ENCODE assay signal across 24 mouse cellular contexts in the genomic region with DNA sequence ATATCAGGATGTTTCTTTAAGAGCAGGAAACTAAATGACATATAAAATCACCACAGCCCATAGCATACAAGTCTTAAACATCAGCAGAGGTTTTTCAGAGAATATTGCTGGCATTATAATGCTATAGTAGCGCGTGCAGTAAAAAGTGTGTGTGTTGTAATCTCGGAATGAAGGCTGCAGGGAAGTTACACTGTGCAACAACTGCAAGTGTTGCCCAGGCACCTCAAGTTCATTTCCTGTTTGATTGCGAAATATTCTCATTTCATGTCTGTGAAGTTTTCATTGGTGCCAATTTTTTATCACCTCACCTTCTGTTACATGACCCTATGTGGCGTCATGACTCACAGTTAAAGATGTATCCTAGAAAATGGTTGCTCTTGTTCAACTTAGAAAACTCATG. TPM values are rescaled to one million over a fixed set of nuclear protein-coding genes. Genes with fewer than 3 reads are reported as not detected.
"Had no signal": no experiment of that assay in that cellular context is flagged by ENCODE, and none has a peak within 500 bp of the region (broad histone marks: within the 10 kb centered on the region; RNA-seq: fewer than 3 reads in every experiment).

No protein-coding gene starts in this region.

- H3K4me2 ChIP-seq: liver, embryonic 13.5 days; liver, embryonic 15.5 days; lung, embryonic 14.5 days; midbrain, embryonic 11.5 days; midbrain, embryonic 13.5 days; midbrain, embryonic 15.5 days; neural tube, embryonic 12.5 days; stomach, embryonic 15.5 days had no signal

- DNase-seq: liver, embryonic 13.5 days; liver, postnatal 0 days; lung, embryonic 14.5 days; right cerebral cortex, postnatal 14 days; thymus, adult 2 months; thymus, postnatal 25 days; thymus, postnatal 4 days had no signal

- ATAC-seq: liver, postnatal 0 days; midbrain, embryonic 13.5 days; midbrain, embryonic 15.5 days had no signal

- H3K36me3 ChIP-seq: liver, embryonic 13.5 days; liver, embryonic 15.5 days; midbrain, embryonic 13.5 days; midbrain, embryonic 15.5 days; neural tube, embryonic 12.5 days; stomach, embryonic 15.5 days had no signal

- H3K27me3 ChIP-seq: liver, embryonic 13.5 days; liver, embryonic 15.5 days; megakaryocyte, embryonic 14.5 days; midbrain, embryonic 13.5 days; midbrain, embryonic 15.5 days; neural tube, embryonic 12.5 days; stomach, embryonic 15.5 days had no signal

- H3K4me1 ChIP-seq: liver, embryonic 13.5 days; liver, embryonic 15.5 days; megakaryocyte, embryonic 14.5 days; midbrain, embryonic 13.5 days; midbrain, embryonic 15.5 days; neural tube, embryonic 12.5 days; stomach, embryonic 15.5 days had no signal

- H3K27ac ChIP-seq: liver, embryonic 13.5 days; liver, embryonic 15.5 days; macrophage; midbrain, embryonic 13.5 days; midbrain, embryonic 15.5 days; neural tube, embryonic 12.5 days; stomach, embryonic 15.5 days; stomach, postnatal 0 days had no signal

- H3K9me3 ChIP-seq: liver, embryonic 13.5 days; liver, embryonic 15.5 days; midbrain, embryonic 13.5 days; midbrain, embryonic 15.5 days; neural tube, embryonic 12.5 days; stomach, embryonic 15.5 days had no signal

- H3K9ac ChIP-seq: liver, embryonic 13.5 days; liver, embryonic 15.5 days; liver, postnatal 0 days; lung, embryonic 14.5 days; midbrain, embryonic 13.5 days; midbrain, embryonic 15.5 days; neural tube, embryonic 12.5 days; stomach, embryonic 15.5 days had no signal

- H3K4me3 ChIP-seq: liver, embryonic 13.5 days; liver, embryonic 15.5 days; megakaryocyte, embryonic 14.5 days; midbrain, embryonic 13.5 days; midbrain, embryonic 15.5 days; neural tube, embryonic 12.5 days; stomach, embryonic 15.5 days had no signal

RNA-seq across cellular contexts. Expression of a gene that starts 4.9 kb away (rescaled TPM):
- total RNA-seq: monocyte, adult 5-6 weeks; neutrophil, adult 5-6 weeks had no signal
- polyA plus RNA-seq: liver, embryonic 13.5 days; liver, embryonic 15.5 days; liver, postnatal 0 days; lung, embryonic 14.5 days; lung, embryonic 16.5 days; macrophage; spleen, adult 2 months; thymus, adult 2 months had no signal

RNA-seq across cellular contexts. Expression of a gene that starts 8.2 kb away (rescaled TPM):
- total RNA-seq: midbrain, postnatal 0 days; monocyte, adult 5-6 weeks; neutrophil, adult 5-6 weeks had no signal
- polyA plus RNA-seq: liver, embryonic 13.5 days; liver, embryonic 15.5 days; liver, postnatal 0 days; lung, embryonic 14.5 days; lung, embryonic 16.5 days; macrophage; midbrain, embryonic 11.5 days; midbrain, embryonic 13.5 days; midbrain, embryonic 15.5 days; midbrain, postnatal 0 days; neural tube, embryonic 12.5 days; neural tube, embryonic 14.5 days; spleen, adult 2 months; stomach, embryonic 15.5 days; stomach, postnatal 0 days; testis, adult 2 months; thymus, adult 2 months; urinary bladder, adult 2 months had no signal
